Mouse (Mus musculus): ENCODE measurements around the gene Diablo.

Gene Diablo

DNA sequence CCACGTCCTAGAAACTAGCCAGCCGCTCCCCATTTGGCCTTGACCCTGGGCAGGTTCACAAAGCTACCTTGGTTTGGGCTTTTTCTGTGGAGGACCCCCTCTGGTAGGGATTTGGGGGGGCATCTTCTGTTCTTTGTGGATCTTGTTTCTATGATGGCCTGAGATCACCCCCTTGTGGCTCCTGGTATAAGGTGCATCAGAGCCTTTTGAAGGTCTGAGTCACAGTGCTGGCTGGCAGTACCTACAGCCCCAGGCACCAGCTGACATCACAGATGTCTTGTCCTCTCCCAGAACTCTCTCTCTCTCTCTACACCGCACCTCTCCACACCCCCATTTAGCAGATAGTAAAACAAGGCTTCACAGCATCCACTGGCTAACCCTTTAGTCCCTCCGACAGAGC lies 24.3 kb downstream of the Diablo start:
- peak; percentile 30 to 50 for DNase-seq

GRCm38 (mm10) chr5:123489935-123490334 lies 34.0 kb downstream of the Diablo start:
- DNase-seq, result no peak

- DNase-seq, result peak in 1 of 2 experiments; percentile 34
Measured at GRCm38 (mm10) chr5:123489112-123489785, 34.7 kb downstream of the Diablo start, which contains the start of the genes Lrrc43 and Il31. TSS of gene Lrrc43 (plus strand) at chr5:123489305. TSS of gene Il31 (minus strand) at chr5:123489489.

- DNase-seq, result no peak
Measured at GRCm38 (mm10) chr5:123487659-123488395, 36.1 kb downstream of the Diablo start.

DNA sequence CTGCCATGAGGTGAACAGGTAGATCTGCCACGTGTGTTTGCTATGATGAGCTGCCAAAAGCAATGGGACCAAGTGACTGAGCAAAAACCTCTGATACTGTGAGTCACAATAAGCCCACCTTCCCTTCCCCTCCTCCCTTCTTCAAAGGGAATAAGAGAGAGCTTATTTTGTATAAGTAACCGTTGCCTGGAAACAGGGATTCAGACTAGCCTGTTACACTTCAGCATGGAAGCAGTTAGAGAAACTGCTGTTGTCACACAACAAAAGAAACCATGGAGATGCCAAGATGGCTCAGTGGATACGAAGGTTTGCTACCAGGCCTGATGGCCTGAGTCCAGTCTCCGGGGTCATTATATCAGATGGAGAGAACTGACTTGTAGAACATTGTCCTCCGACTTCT lies 50.2 kb downstream of the Diablo start:
- DNase-seq, result no peak

DNA sequence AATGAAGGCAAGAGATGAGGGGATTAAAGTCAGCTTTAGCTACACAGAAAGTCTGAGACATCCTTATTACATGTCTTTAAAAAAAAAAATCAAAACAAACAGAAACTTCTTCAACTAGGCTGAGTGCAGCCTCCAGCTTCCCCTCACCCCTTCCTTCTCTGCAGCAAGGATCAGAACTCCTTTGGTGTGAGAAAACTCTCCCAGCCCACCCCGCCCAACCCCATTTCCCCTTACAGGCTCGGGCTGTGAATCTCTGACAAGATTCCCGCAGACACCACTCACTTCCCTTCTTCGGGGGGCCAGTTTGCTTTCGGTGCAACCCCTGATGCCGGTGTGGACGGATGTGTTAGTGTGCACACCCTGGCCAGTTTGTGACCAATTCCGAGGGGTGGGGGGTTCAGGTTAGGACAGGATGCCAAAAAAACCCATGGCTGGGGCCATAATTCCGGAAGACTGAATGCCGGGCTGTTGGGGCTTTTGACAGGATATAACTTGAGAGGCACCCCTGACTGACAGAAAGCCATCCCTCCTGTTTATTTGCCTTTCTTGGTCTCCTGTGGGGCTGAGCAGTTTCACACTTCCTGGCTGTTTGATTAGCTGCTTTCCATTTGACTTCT lies 53.1 kb downstream of the Diablo start:
- DNase-seq, result peak in 1 of 2 experiments; percentile 5

DNA sequence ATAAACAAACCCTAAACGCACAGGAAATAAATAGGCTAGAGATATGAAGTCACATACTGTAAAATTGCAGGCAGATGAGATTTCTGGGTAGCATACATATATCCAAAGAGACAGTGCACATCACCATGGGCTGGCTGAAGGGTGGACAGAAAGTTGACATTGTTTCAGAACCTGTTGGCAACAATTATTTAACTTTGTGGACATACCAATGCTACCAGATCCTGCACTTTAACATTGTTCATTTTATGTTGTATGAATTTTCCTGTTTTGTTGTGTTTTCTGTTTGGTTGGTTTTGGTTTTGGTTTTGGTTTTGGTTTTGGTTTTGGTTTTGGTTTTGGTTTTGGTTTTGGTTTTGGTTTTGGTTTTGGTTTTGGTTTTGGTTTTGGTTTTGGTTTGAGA lies 59.3 kb downstream of the Diablo start:
- no peak for DNase-seq

GRCm38 (mm10) chr5:123461420-123461819 lies 62.6 kb downstream of the Diablo start:
- no peak for DNase-seq
